Mouse (Mus musculus) olfactory bulb, adult 2 months (tissue): ENCODE measurements around the gene Tmed5. TPM values are rescaled to one million over a fixed set of nuclear protein-coding genes. Genes with fewer than 3 reads are reported as not detected.

Experiments used
- H3K27ac ChIP-seq: fragments of 200-500 bp; 2 replicates; pipeline ENCODE4 v1.5.1; 2012; ENCODE audit warnings: low read depth, low read length; ENCODE audit not compliant: insufficient read depth
- H3K4me1 ChIP-seq: fragments of 200-500 bp; 2 replicates; pipeline ENCODE4 v1.6.1; 2012; ENCODE audit warnings: low read length; ENCODE audit not compliant: control insufficient read depth, insufficient read depth
- H3K4me3 ChIP-seq: fragments of 200-500 bp; 2 replicates; pipeline ENCODE4 v1.5.1; 2012; ENCODE audit warnings: mild to moderate bottlenecking, low read depth, low read length, moderate library complexity; ENCODE audit not compliant: insufficient read depth
- CTCF ChIP-seq: fragments of 200-500 bp; IDR thresholded peaks from 2 replicates; pipeline ENCODE4 v1.5.1; 2012; ENCODE audit warnings: low read depth, mild to moderate bottlenecking, low read length, moderate library complexity; ENCODE audit not compliant: insufficient read depth
- POLR2A ChIP-seq: fragments of 200-500 bp; IDR thresholded peaks from 2 replicates; pipeline ENCODE4 v1.6.1; 2012; ENCODE audit warnings: mild to moderate bottlenecking, low read depth, low read length, moderate library complexity; ENCODE audit not compliant: insufficient read depth
- WGBS: fragments of 180-500 bp; shearing (Covaris S2); methylation state at CpG from one replicate; pipeline ENCODE4 v1.1.7; 2018; 5-methylcytosine and 5-hydroxymethylcytosine counted together
- polyA plus RNA-seq: library from polyadenylated mRNA; stranded (reverse); fragments of >200 nt; gene quantifications from 2 replicates; pipeline ENCODE4 v1.2.4, GENCODE M21; 2012; ENCODE audit warnings: low replicate concordance; ENCODE audit not compliant: missing spikeins, insufficient read depth, insufficient read length

The Tmed5 gene
- polyA plus RNA-seq, 1 experiment = not detected

DNA sequence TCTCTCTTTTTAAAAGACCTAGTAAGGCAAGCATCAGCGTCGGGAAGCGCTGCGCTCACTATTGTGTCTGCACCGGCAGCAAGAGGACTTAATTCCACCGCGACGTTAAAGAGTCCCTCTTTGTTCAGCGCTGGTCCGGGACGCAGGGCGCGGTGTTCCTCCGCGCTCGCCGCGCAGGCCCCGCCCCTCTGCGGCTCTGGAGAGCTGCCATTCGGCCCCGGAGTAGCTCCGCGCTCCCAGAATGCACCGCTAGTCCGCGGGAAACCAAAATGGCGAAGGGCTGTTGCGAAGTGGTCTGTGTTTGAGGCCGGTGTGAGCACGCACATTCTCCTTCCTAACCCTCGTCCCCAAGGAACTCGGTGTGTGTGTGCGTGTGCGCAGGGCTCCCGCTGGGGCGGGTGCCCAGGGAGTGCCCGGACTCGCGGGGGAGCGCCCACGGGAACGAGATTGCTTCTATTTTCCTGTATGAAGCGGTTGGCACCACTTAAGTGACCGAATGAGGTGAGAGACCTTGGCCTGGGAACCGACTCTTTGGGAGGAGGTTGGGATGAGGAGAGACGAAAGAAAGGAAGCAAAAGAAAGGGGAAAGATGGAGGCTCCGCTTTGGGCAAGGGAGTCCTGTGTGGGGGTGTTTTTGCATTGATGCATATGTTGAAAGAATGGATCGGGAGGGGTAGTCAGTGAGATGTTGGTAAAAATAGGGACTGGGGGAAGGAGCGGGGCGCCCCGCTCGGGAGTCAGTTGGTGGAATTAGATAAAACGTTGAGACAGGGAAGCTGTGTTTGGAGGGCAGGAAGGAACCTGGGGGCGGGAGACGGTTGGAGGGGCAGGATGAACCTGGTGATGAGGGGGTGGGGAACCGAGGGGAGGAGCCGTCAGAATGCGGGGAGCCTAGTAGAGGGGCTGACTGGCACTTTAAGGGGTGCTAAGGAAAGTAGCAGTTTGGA, 66.7 kb downstream of the Tmed5 start, which contains the start of gene Mtf2:
Gene Mtf2, plus strand, starts transcription at position 210 of the 947 bp plus-strand sequence.
- no peaks in the 10 kb centered on the region for H3K4me1 ChIP-seq
- under 1% methylated on average over 59 of the region's 59 CpGs for WGBS
- H3K4me3 ChIP-seq = peak within 1 kb of the TSS; percentile 87
- TF ChIP-seq POLR2A (peak; percentile 91), CTCF (no peak)
- peak within 1 kb of the TSS; percentile 79 for H3K27ac ChIP-seq

DNA sequence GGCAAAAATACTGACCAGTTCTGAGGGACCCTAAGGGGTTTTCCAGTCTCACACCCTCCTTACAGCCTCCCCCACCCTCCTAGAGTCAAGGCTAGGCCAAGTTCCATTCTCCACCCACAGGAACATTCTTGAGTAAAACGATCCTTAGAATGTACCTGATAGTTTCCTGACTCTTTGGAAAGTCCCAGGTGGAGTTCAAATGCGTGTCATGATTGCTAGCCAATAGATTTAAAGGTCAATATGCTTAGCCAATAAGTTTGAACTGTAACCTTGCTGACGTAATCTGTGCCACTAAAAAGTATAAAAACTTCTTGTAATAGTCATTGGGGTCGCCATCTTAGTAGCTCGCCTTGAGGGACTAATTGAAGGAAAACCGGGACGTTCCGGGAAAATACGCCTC, 72.0 kb downstream of the Tmed5 start:
- no peak overlapping the region for H3K4me3 ChIP-seq
- TF ChIP-seq POLR2A = no peak
- TF ChIP-seq CTCF = no peak
- 96% methylated on average over 9 of the region's 9 CpGs for WGBS

More for the DNA sequence above, 72.0 kb downstream of the Tmed5 start:
- Histone ChIP-seq H3K4me1 (no peaks in the 10 kb centered on the region), H3K27ac (no peak overlapping the region)

Other genes with a start within 250 kb of the Tmed5 start
- not detected in 2 replicates for gene Rpl5, start 232.1 kb downstream of the Tmed5 start, polyA plus RNA-seq
- gene Fam69a, start 145.5 kb downstream of the Tmed5 start, polyA plus RNA-seq = not detected in 2 replicates
- not detected in 2 replicates for gene Mtf2, start 66.9 kb downstream of the Tmed5 start, polyA plus RNA-seq
- gene Ccdc18, start 255 bp upstream of the Tmed5 start, polyA plus RNA-seq = not detected in 2 replicates
- gene Dr1, start 136.3 kb upstream of the Tmed5 start, polyA plus RNA-seq = not detected in 2 replicates
- gene Pigg, start 180.0 kb upstream of the Tmed5 start, polyA plus RNA-seq = not detected in 2 replicates
- not detected in 2 replicates for gene Gm42517, start 235.3 kb upstream of the Tmed5 start, polyA plus RNA-seq